Mouse (Mus musculus) liver, postnatal 0 days (tissue): ENCODE results near the gene Tmf1.

ENCODE experiments used
- CTCF ChIP-seq: sonication (generic); IDR thresholded peaks from 2 replicates; pipeline ENCODE4 v1.5.1; 2016; ENCODE audit warnings: antibody characterized with exemption, low read depth
- EP300 ChIP-seq: IDR thresholded peaks from 2 replicates; pipeline ENCODE4 v1.6.1; 2016; ENCODE audit warnings: antibody characterized with exemption, low read depth, mild to moderate bottlenecking

- no peak for TF ChIP-seq EP300
- no peak for TF ChIP-seq CTCF
These were observed 60.6 kb downstream of the Tmf1 start for GRCm38 (mm10) chr6:97118327-97118726.
